Mouse (Mus musculus): ENCODE results near the gene Ssh2. TPM values are rescaled to one million over a fixed set of nuclear protein-coding genes. Genes with fewer than 3 reads are reported as not detected.

Gene Ssh2
- polyA plus RNA-seq, 1 experiment from 2014 or later, result 10.2 TPM

GRCm38 (mm10) chr11:77437026-77437425 lies 220.9 kb downstream of the Ssh2 start:
- Histone ChIP-seq H3K4me2 (replicated peaks; ENCODE audit: low read depth, low read length) (no peak overlapping the region), H3K4me1 (ENCODE audit: control insufficient read depth, insufficient read depth, low read length) (no peaks in the 10 kb centered on the region), H3K4me3 (ENCODE audit: low read length) (no peak overlapping the region), H3K36me3 (ENCODE audit: control insufficient read depth, insufficient read depth, low read length) (peaks cover 11% of the 10 kb centered on the region; the same call in 1 of the 2 replicates), H3K27ac (ENCODE audit: low read depth, low read length) (no peak overlapping the region), H3K27me3 (ENCODE audit: control insufficient read depth, insufficient read depth, low read length) (no peaks in the 10 kb centered on the region), H3K9ac (ENCODE audit: low read depth, low read length) (no peak overlapping the region), H3K9me3 (ENCODE audit: control insufficient read depth, low read length) (no peaks in the 10 kb centered on the region)
- 86% methylated on average over 2 of the region's 2 CpGs for WGBS
- ATAC-seq (ENCODE audit: low FRiP score, low TSS enrichment), result no peak

DNA sequence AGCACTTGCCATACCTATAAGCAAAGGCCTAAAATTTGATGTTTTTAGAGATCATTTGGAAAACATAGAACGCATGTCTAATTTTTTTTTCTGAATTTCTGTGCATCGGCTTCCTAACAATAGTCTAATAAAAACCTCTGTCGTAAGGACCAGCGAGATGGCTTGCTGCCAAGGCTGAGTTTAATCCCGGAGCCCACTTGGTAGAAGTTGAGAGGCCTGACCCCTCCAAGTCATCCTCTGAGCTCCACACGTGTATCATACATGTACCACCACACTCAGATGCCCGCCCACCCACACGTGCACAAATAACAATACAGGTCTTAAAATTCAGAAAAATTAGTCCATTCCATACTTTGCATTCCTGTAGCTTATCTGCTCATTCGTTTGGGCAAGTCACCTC lies 224.0 kb downstream of the Ssh2 start:
- ATAC-seq (ENCODE audit: low FRiP score, low TSS enrichment), result no peak
- Histone ChIP-seq H3K27me3 (ENCODE audit: control insufficient read depth, insufficient read depth, low read length) (no peaks in the 10 kb centered on the region), H3K9ac (ENCODE audit: low read depth, low read length) (no peak overlapping the region), H3K36me3 (ENCODE audit: control insufficient read depth, insufficient read depth, low read length) (peaks cover 12% of the 10 kb centered on the region; the same call in 1 of the 2 replicates), H3K4me2 (replicated peaks; ENCODE audit: low read depth, low read length) (no peak overlapping the region), H3K27ac (ENCODE audit: low read depth, low read length) (no peak overlapping the region), H3K4me1 (ENCODE audit: control insufficient read depth, insufficient read depth, low read length) (no peaks in the 10 kb centered on the region), H3K9me3 (ENCODE audit: control insufficient read depth, low read length) (no peaks in the 10 kb centered on the region), H3K4me3 (ENCODE audit: low read length) (no peak overlapping the region)
- 89% methylated on average over 9 of the region's 9 CpGs for WGBS

GRCm38 (mm10) chr11:77441020-77441419 lies 224.9 kb downstream of the Ssh2 start:
- Histone ChIP-seq H3K4me2 (replicated peaks; ENCODE audit: low read depth, low read length) (no peak overlapping the region), H3K9ac (ENCODE audit: low read depth, low read length) (no peak overlapping the region), H3K27ac (ENCODE audit: low read depth, low read length) (no peak overlapping the region), H3K36me3 (ENCODE audit: control insufficient read depth, insufficient read depth, low read length) (peaks cover 12% of the 10 kb centered on the region; the same call in 1 of the 2 replicates), H3K4me3 (ENCODE audit: low read length) (no peak overlapping the region), H3K4me1 (ENCODE audit: control insufficient read depth, insufficient read depth, low read length) (no peaks in the 10 kb centered on the region), H3K27me3 (ENCODE audit: control insufficient read depth, insufficient read depth, low read length) (no peaks in the 10 kb centered on the region), H3K9me3 (ENCODE audit: control insufficient read depth, low read length) (no peaks in the 10 kb centered on the region)
- 78% methylated on average over 8 of the region's 8 CpGs for WGBS
- ATAC-seq (ENCODE audit: low FRiP score, low TSS enrichment), result no peak

- no peak overlapping the region for H3K27ac ChIP-seq (ENCODE audit: low read depth, low read length)
Observed at GRCm38 (mm10) chr11:77442186-77443170, 226.4 kb downstream of the Ssh2 start.

GRCm38 (mm10) chr11:77444939-77445338 lies 228.9 kb downstream of the Ssh2 start:
- Histone ChIP-seq H3K36me3 (ENCODE audit: control insufficient read depth, insufficient read depth, low read length) (peaks cover 15% of the 10 kb centered on the region; the same call in 1 of the 2 replicates), H3K4me2 (replicated peaks; ENCODE audit: low read depth, low read length) (no peak overlapping the region), H3K9ac (ENCODE audit: low read depth, low read length) (no peak overlapping the region), H3K27ac (ENCODE audit: low read depth, low read length) (no peak overlapping the region), H3K4me1 (ENCODE audit: control insufficient read depth, insufficient read depth, low read length) (no peaks in the 10 kb centered on the region), H3K4me3 (ENCODE audit: low read length) (no peak overlapping the region), H3K27me3 (ENCODE audit: control insufficient read depth, insufficient read depth, low read length) (no peaks in the 10 kb centered on the region), H3K9me3 (ENCODE audit: control insufficient read depth, low read length) (no peaks in the 10 kb centered on the region)
- no peak for ATAC-seq (ENCODE audit: low FRiP score, low TSS enrichment)
- WGBS, result 53% methylated on average over 2 of the region's 2 CpGs

More at GRCm38 (mm10) chr11:77442186-77443170, 226.4 kb downstream of the Ssh2 start:
- no peaks in the 10 kb centered on the region for H3K27me3 ChIP-seq (ENCODE audit: control insufficient read depth, insufficient read depth, low read length)
- no peak overlapping the region for H3K9ac ChIP-seq (ENCODE audit: low read depth, low read length)
- no peak for ATAC-seq (ENCODE audit: low FRiP score, low TSS enrichment)
- no peak overlapping the region for H3K4me2 ChIP-seq (replicated peaks; ENCODE audit: low read depth, low read length)
- no peak overlapping the region for H3K4me3 ChIP-seq (ENCODE audit: low read length)
- 66% methylated on average over 7 of the region's 7 CpGs for WGBS
- H3K4me1 ChIP-seq (ENCODE audit: control insufficient read depth, insufficient read depth, low read length), result no peaks in the 10 kb centered on the region
- H3K9me3 ChIP-seq (ENCODE audit: control insufficient read depth, low read length), result no peaks in the 10 kb centered on the region
- peaks cover 12% of the 10 kb centered on the region; the same call in 1 of the 2 replicates for H3K36me3 ChIP-seq (ENCODE audit: control insufficient read depth, insufficient read depth, low read length)

DNA sequence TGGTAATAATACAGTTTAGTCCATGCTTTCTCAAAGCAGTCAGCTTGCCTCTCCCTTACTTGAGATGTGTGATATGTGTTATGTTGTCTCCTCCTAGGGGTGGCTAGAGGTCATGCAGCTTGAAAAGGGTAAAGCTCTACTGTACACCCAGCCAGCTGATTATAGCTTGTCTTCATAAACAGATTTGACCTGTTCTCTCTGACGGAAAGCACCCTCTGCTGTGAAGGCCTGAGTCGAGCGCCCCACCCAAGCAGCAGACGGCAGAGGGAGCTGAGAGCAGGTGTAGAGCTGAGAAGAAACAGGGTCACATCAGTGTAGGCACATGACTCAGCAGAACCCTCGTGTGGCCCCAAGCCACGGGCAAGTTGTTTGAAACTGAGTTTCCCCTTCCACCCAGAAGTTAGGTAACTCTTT lies 230.5 kb downstream of the Ssh2 start:
- 61% methylated on average over 6 of the region's 6 CpGs for WGBS
- Histone ChIP-seq H3K4me2 (replicated peaks; ENCODE audit: low read depth, low read length) (no peak overlapping the region), H3K9ac (ENCODE audit: low read depth, low read length) (no peak overlapping the region), H3K27me3 (ENCODE audit: control insufficient read depth, insufficient read depth, low read length) (no peaks in the 10 kb centered on the region), H3K4me3 (ENCODE audit: low read length) (no peak overlapping the region), H3K9me3 (ENCODE audit: control insufficient read depth, low read length) (no peaks in the 10 kb centered on the region), H3K4me1 (ENCODE audit: control insufficient read depth, insufficient read depth, low read length) (no peaks in the 10 kb centered on the region), H3K27ac (ENCODE audit: low read depth, low read length) (no peak overlapping the region), H3K36me3 (ENCODE audit: control insufficient read depth, insufficient read depth, low read length) (peaks cover 16% of the 10 kb centered on the region; the same call in 1 of the 2 replicates)
- peak; percentile 64 for ATAC-seq (ENCODE audit: low FRiP score, low TSS enrichment)

GRCm38 (mm10) chr11:77449224-77449623 lies 233.1 kb downstream of the Ssh2 start:
- Histone ChIP-seq H3K9me3 (ENCODE audit: control insufficient read depth, low read length) (no peaks in the 10 kb centered on the region), H3K4me3 (ENCODE audit: low read length) (no peak overlapping the region), H3K4me2 (replicated peaks; ENCODE audit: low read depth, low read length) (no peak overlapping the region), H3K9ac (ENCODE audit: low read depth, low read length) (no peak overlapping the region), H3K36me3 (ENCODE audit: control insufficient read depth, insufficient read depth, low read length) (peaks cover 22% of the 10 kb centered on the region; the same call in 1 of the 2 replicates), H3K27me3 (ENCODE audit: control insufficient read depth, insufficient read depth, low read length) (no peaks in the 10 kb centered on the region), H3K27ac (ENCODE audit: low read depth, low read length) (no peak overlapping the region), H3K4me1 (ENCODE audit: control insufficient read depth, insufficient read depth, low read length) (no peaks in the 10 kb centered on the region)
- ATAC-seq (ENCODE audit: low FRiP score, low TSS enrichment), result no peak
- 94% methylated on average over 7 of the region's 7 CpGs for WGBS

DNA sequence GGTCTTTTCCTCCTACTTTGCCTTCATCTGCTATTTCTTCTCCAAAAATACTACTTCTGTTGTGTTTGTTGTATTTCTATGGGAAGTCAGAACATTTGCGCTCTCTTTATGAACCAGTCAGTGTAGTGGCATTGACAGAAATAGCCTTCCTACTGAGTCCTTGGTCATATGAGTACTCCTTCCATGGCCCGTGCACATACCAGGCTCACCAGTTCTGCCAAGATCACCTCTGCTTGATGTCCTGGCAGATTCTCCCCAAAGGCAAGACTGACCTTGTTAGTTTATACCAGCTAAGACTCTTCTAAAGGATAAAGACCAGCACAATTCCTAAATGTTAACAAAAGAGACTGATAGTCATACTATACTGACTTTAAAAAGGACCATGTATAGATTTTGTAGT lies 235.6 kb downstream of the Ssh2 start:
- no peak for ATAC-seq (ENCODE audit: low FRiP score, low TSS enrichment)
- peaks cover 26% of the 10 kb centered on the region; the same call in 1 of the 2 replicates for H3K36me3 ChIP-seq (ENCODE audit: control insufficient read depth, insufficient read depth, low read length)
- H3K9me3 ChIP-seq (ENCODE audit: control insufficient read depth, low read length), result no peaks in the 10 kb centered on the region
- WGBS, result 97% methylated on average over 2 of the region's 2 CpGs
- H3K4me2 ChIP-seq (replicated peaks; ENCODE audit: low read depth, low read length), result no peak overlapping the region
- H3K4me1 ChIP-seq (ENCODE audit: control insufficient read depth, insufficient read depth, low read length), result no peaks in the 10 kb centered on the region
- no peaks in the 10 kb centered on the region for H3K27me3 ChIP-seq (ENCODE audit: control insufficient read depth, insufficient read depth, low read length)
- H3K27ac ChIP-seq (ENCODE audit: low read depth, low read length), result no peak overlapping the region
- no peak overlapping the region for H3K4me3 ChIP-seq (ENCODE audit: low read length)
- no peak overlapping the region for H3K9ac ChIP-seq (ENCODE audit: low read depth, low read length)

DNA sequence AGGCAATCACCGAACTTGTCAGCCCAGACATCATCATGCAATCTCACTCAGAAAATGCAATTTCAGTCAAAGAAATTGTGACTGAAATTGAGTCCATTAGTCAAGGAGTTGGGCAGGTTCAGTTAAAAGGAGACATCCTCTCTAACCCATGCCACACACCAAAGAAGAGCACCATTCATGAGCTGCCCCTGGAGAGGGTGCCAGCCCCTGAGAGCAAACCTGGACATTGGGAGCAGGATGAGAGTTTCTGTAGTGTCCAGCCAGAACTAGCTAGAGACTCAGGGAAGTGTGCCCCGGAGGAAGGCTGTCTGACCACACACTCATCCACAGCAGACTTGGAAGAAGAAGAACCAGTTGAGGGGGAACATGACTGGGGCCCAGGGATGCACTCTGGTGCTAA lies 237.3 kb downstream of the Ssh2 start:
- whole genome bisulfite sequencing, result 92% methylated on average over 2 of the region's 2 CpGs
- no peak overlapping the region for H3K4me3 ChIP-seq (ENCODE audit: low read length)
- H3K4me1 ChIP-seq (ENCODE audit: control insufficient read depth, insufficient read depth, low read length), result no peaks in the 10 kb centered on the region
- no peak overlapping the region for H3K9ac ChIP-seq (ENCODE audit: low read depth, low read length)
- no peaks in the 10 kb centered on the region for H3K9me3 ChIP-seq (ENCODE audit: control insufficient read depth, low read length)
- no peak for ATAC-seq (ENCODE audit: low FRiP score, low TSS enrichment)
- no peaks in the 10 kb centered on the region for H3K27me3 ChIP-seq (ENCODE audit: control insufficient read depth, insufficient read depth, low read length)
- H3K27ac ChIP-seq (ENCODE audit: low read depth, low read length), result no peak overlapping the region
- no peak overlapping the region for H3K4me2 ChIP-seq (replicated peaks; ENCODE audit: low read depth, low read length)
- H3K36me3 ChIP-seq (ENCODE audit: control insufficient read depth, insufficient read depth, low read length), result peaks cover 26% of the 10 kb centered on the region; the same call in 1 of the 2 replicates

Data from kidney, embryonic 14.5 days (tissue).